Mouse (Mus musculus): ENCODE data around the gene Det1. TPM values are rescaled to one million over a fixed set of nuclear protein-coding genes. Genes with fewer than 3 reads are reported as not detected.

Det1 gene
- polyA plus RNA-seq, 2 experiments, result 15.6 to 18.6 TPM

- 74% methylated on average over 14 of the region's 14 CpGs for WGBS
Observed at GRCm38 (mm10) chr7:78827749-78828362, 19.2 kb downstream of the Det1 start.

GRCm38 (mm10) chr7:78826682-78827385 lies 20.2 kb downstream of the Det1 start:
- no peak overlapping the region for H3K4me2 ChIP-seq (replicated peaks; ENCODE audit: low read depth, low read length, severe bottlenecking)
- H3K4me1 ChIP-seq (ENCODE audit: control insufficient read depth, insufficient read depth, low read length), result no peaks in the 10 kb centered on the region
- no peaks in the 10 kb centered on the region for H3K27me3 ChIP-seq (ENCODE audit: control insufficient read depth, insufficient read depth, low read length)
- no peak overlapping the region for H3K27ac ChIP-seq (replicated peaks; ENCODE audit: low read depth, low read length)
- ATAC-seq (ENCODE audit: low FRiP score, low read depth) (no peak), DNase-seq (ENCODE audit: low spot score) (no peak)
- TF ChIP-seq POLR2A (IDR thresholded peaks at IDR 0.05; ENCODE audit: borderline replicate concordance, extremely low read depth, insufficient read depth, insufficient read length), result no peak
- H3K36me3 ChIP-seq (ENCODE audit: control insufficient read depth, insufficient read depth, low read length), result peaks cover 34% of the 10 kb centered on the region
- no peak overlapping the region for H3K9ac ChIP-seq (ENCODE audit: low read depth, low read length, severe bottlenecking)
- no peaks in the 10 kb centered on the region for H3K9me3 ChIP-seq (ENCODE audit: control insufficient read depth, low read length)
- 34% methylated on average over 9 of the region's 9 CpGs for WGBS
- H3K4me3 ChIP-seq (replicated peaks; ENCODE audit: low read length), result no peak overlapping the region

More at GRCm38 (mm10) chr7:78827749-78828362, 19.2 kb downstream of the Det1 start:
- H3K9ac ChIP-seq (ENCODE audit: low read depth, low read length, severe bottlenecking), result no peak overlapping the region
- H3K4me3 ChIP-seq (replicated peaks; ENCODE audit: low read length), result no peak overlapping the region
- no peaks in the 10 kb centered on the region for H3K27me3 ChIP-seq (ENCODE audit: control insufficient read depth, insufficient read depth, low read length)
- TF ChIP-seq POLR2A (IDR thresholded peaks at IDR 0.05; ENCODE audit: borderline replicate concordance, extremely low read depth, insufficient read depth, insufficient read length), result no peak
- no peak overlapping the region for H3K4me2 ChIP-seq (replicated peaks; ENCODE audit: low read depth, low read length, severe bottlenecking)
- DNase-seq (ENCODE audit: low spot score) (no peak), ATAC-seq (ENCODE audit: low FRiP score, low read depth) (no peak)
- H3K9me3 ChIP-seq (ENCODE audit: control insufficient read depth, low read length), result no peaks in the 10 kb centered on the region
- no peak overlapping the region for H3K27ac ChIP-seq (replicated peaks; ENCODE audit: low read depth, low read length)
- H3K4me1 ChIP-seq (ENCODE audit: control insufficient read depth, insufficient read depth, low read length), result no peaks in the 10 kb centered on the region
- peaks cover 30% of the 10 kb centered on the region for H3K36me3 ChIP-seq (ENCODE audit: control insufficient read depth, insufficient read depth, low read length)

GRCm38 (mm10) chr7:78818336-78818735 lies 28.7 kb downstream of the Det1 start:
- no peak overlapping the region for H3K4me2 ChIP-seq (replicated peaks; ENCODE audit: low read depth, low read length, severe bottlenecking)
- TF ChIP-seq POLR2A (IDR thresholded peaks at IDR 0.05; ENCODE audit: borderline replicate concordance, extremely low read depth, insufficient read depth, insufficient read length), result no peak

GRCm38 (mm10) chr7:78814766-78815165 lies 32.3 kb downstream of the Det1 start:
- Histone ChIP-seq H3K4me2 (replicated peaks; ENCODE audit: low read depth, low read length, severe bottlenecking) (no peak overlapping the region), H3K9me3 (ENCODE audit: control insufficient read depth, low read length) (no peaks in the 10 kb centered on the region), H3K27ac (replicated peaks; ENCODE audit: low read depth, low read length) (no peak overlapping the region), H3K9ac (ENCODE audit: low read depth, low read length, severe bottlenecking) (no peak overlapping the region; the same call in 1 of the 2 replicates), H3K27me3 (ENCODE audit: control insufficient read depth, insufficient read depth, low read length) (no peaks in the 10 kb centered on the region), H3K4me3 (replicated peaks; ENCODE audit: low read length) (no peak overlapping the region), H3K4me1 (ENCODE audit: control insufficient read depth, insufficient read depth, low read length) (no peaks in the 10 kb centered on the region), H3K36me3 (ENCODE audit: control insufficient read depth, insufficient read depth, low read length) (no peaks in the 10 kb centered on the region)
- no peak for TF ChIP-seq POLR2A (IDR thresholded peaks at IDR 0.05; ENCODE audit: borderline replicate concordance, extremely low read depth, insufficient read depth, insufficient read length)
- DNase-seq (ENCODE audit: low spot score) (no peak), ATAC-seq (ENCODE audit: low FRiP score, low read depth) (no peak)

More at GRCm38 (mm10) chr7:78818336-78818735, 28.7 kb downstream of the Det1 start:
- no peak overlapping the region for H3K4me3 ChIP-seq (replicated peaks; ENCODE audit: low read length)
- H3K4me1 ChIP-seq (ENCODE audit: control insufficient read depth, insufficient read depth, low read length), result no peaks in the 10 kb centered on the region
- no peaks in the 10 kb centered on the region for H3K27me3 ChIP-seq (ENCODE audit: control insufficient read depth, insufficient read depth, low read length)
- no peak overlapping the region for H3K27ac ChIP-seq (replicated peaks; ENCODE audit: low read depth, low read length)
- ATAC-seq (ENCODE audit: low FRiP score, low read depth), result no peak
- WGBS, result 79% methylated on average over 12 of the region's 12 CpGs
- peaks cover 10% of the 10 kb centered on the region for H3K36me3 ChIP-seq (ENCODE audit: control insufficient read depth, insufficient read depth, low read length)
- H3K9ac ChIP-seq (ENCODE audit: low read depth, low read length, severe bottlenecking), result no peak overlapping the region
- H3K9me3 ChIP-seq (ENCODE audit: control insufficient read depth, low read length), result no peaks in the 10 kb centered on the region
- no peak for DNase-seq (ENCODE audit: low spot score)

GRCm38 (mm10) chr7:78813791-78814190 lies 33.3 kb downstream of the Det1 start:
- Histone ChIP-seq H3K36me3 (ENCODE audit: control insufficient read depth, insufficient read depth, low read length) (no peaks in the 10 kb centered on the region), H3K9me3 (ENCODE audit: control insufficient read depth, low read length) (no peaks in the 10 kb centered on the region), H3K4me2 (replicated peaks; ENCODE audit: low read depth, low read length, severe bottlenecking) (no peak overlapping the region), H3K27me3 (ENCODE audit: control insufficient read depth, insufficient read depth, low read length) (no peaks in the 10 kb centered on the region), H3K4me1 (ENCODE audit: control insufficient read depth, insufficient read depth, low read length) (no peaks in the 10 kb centered on the region), H3K9ac (ENCODE audit: low read depth, low read length, severe bottlenecking) (no peak overlapping the region), H3K27ac (replicated peaks; ENCODE audit: low read depth, low read length) (no peak overlapping the region), H3K4me3 (replicated peaks; ENCODE audit: low read length) (no peak overlapping the region)
- WGBS, result 75% methylated on average over 6 of the region's 6 CpGs
- ATAC-seq (ENCODE audit: low FRiP score, low read depth), result no peak
- TF ChIP-seq POLR2A (IDR thresholded peaks at IDR 0.05; ENCODE audit: borderline replicate concordance, extremely low read depth, insufficient read depth, insufficient read length), result no peak
- DNase-seq (ENCODE audit: low spot score), result no peak

All from limb, embryonic 14.5 days (tissue).